Mouse (Mus musculus): ENCODE results near the gene Oaz2. TPM values are rescaled to one million over a fixed set of nuclear protein-coding genes. Genes with fewer than 3 reads are reported as not detected.

The Oaz2 gene
- total RNA-seq, 1 experiment: 51.5 TPM

DNA sequence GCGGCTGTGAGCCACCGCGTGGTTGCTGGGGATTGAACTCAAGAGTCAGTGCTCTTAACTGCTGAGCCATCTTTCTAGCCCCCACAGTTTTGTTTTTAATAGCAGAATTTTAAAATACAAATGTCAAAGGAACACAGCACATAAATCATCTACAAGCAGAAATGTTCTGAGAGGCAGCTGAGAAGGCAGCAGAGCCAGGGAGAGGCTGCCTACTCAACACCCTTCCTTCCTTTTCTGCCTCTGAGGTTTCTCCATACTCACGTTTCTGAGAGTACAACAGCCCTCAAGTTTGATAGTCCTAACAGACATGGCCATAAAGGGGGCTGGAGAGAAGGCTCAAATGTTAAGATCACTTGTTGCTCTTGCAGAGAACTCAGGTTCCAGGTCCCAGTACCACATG is 59.7 kb downstream of the Oaz2 start:
- no peak overlapping the region for H3K9ac ChIP-seq (ENCODE audit: insufficient read depth, low read depth, low read length, poor library complexity, severe bottlenecking)
- DNase-seq (ENCODE audit: low read depth, low spot score): no peak
- in situ Hi-C loops (cut with MboI; ENCODE audit: low sequenced_read_pairs in 2 of 2, unreplicated experiment in 2 of 2): no loop called here
- no peaks in the 10 kb centered on the region for H3K9me3 ChIP-seq (ENCODE audit: control insufficient read depth, insufficient read depth, low read depth, low read length)
- no peak overlapping the region for H3K27ac ChIP-seq (ENCODE audit: insufficient read depth, low read depth, low read length, poor library complexity, severe bottlenecking)
- TF ChIP-seq ZNF384 (IDR thresholded peaks at IDR 0.05; ENCODE audit: low read depth, low read length) (no peak), HCFC1 (IDR thresholded peaks at IDR 0.05; ENCODE audit: borderline replicate concordance, insufficient read depth, low read length) (no peak), ZC3H11A (IDR thresholded peaks at IDR 0.05; ENCODE audit: borderline replicate concordance, low read depth, low read length) (no peak), CHD2 (IDR thresholded peaks at IDR 0.05; ENCODE audit: low read depth, low read length) (no peak), MAFK (IDR thresholded peaks at IDR 0.05; ENCODE audit: insufficient read depth, low read depth, low read length) (no peak)
- H3K36me3 ChIP-seq (ENCODE audit: control insufficient read depth, insufficient read depth, low read length, poor library complexity, severe bottlenecking): peaks cover 3% of the 10 kb centered on the region; the same call in 1 of the 2 replicates
- H3K4me1 ChIP-seq (ENCODE audit: control insufficient read depth in 2 of 2, insufficient read depth in 2 of 2, low read length in 2 of 2, poor library complexity in 1 of 2): peaks cover 0 to 2% of the 10 kb centered on the region in 2 experiments; a peak in 1 of 4 replicates
- H3K4me3 ChIP-seq (ENCODE audit: insufficient read depth in 1 of 2, low read depth in 1 of 2, low read length in 2 of 2, poor library complexity in 1 of 2, severe bottlenecking in 1 of 2): no peak overlapping the region

DNA sequence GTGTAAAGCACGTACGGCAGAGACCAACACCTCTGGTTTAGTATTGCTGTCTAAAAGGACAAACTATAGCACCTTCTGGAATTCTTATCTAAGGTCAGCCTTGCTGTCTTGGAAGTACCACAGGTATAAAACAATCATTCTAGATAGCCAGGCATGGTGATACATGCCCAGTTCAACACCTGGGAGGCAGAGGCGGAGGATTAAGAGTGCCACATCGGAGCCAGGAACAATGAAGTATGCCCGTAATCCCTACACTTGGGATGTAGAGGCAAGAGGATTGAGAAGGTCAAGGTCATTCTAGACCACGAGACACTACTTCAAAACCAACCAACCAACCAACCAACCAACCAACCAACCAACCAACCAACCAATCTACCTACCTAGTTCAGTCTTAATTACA is 60.8 kb downstream of the Oaz2 start:
- in situ Hi-C loops (cut with MboI; ENCODE audit: low sequenced_read_pairs in 2 of 2, unreplicated experiment in 2 of 2): no loop called here

DNA sequence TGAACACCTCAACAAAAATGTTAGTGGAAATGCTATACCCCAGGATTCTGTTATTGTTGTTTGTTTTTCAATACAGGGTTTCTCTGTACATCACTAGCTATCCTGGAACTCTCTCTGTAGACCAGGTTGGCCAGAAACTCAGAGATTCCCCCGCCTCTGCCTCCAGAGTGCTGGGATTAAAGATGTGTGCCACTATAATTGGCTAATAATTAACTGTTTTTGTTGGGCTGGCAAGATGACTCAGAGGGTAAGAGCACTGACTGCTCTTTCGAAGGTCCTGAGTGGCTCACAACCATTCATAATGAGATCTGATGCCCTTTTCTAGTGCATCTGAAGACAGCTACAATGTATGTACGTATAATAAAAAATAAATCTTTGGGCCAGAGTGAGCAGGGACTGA is 67.1 kb downstream of the Oaz2 start:
- H3K36me3 ChIP-seq (ENCODE audit: control insufficient read depth, insufficient read depth, low read length, poor library complexity, severe bottlenecking): peaks cover 3% of the 10 kb centered on the region; the same call in 1 of the 2 replicates
- H3K27ac ChIP-seq (ENCODE audit: insufficient read depth, low read depth, low read length, poor library complexity, severe bottlenecking): no peak overlapping the region
- TF ChIP-seq ZNF384 (IDR thresholded peaks at IDR 0.05; ENCODE audit: low read depth, low read length) (no peak), HCFC1 (IDR thresholded peaks at IDR 0.05; ENCODE audit: borderline replicate concordance, insufficient read depth, low read length) (no peak), ZC3H11A (IDR thresholded peaks at IDR 0.05; ENCODE audit: borderline replicate concordance, low read depth, low read length) (no peak), CHD2 (IDR thresholded peaks at IDR 0.05; ENCODE audit: low read depth, low read length) (no peak), MAFK (IDR thresholded peaks at IDR 0.05; ENCODE audit: insufficient read depth, low read depth, low read length) (no peak)
- H3K4me3 ChIP-seq (ENCODE audit: insufficient read depth in 1 of 2, low read depth in 1 of 2, low read length in 2 of 2, poor library complexity in 1 of 2, severe bottlenecking in 1 of 2): no peak overlapping the region
- no peak overlapping the region for H3K9ac ChIP-seq (ENCODE audit: insufficient read depth, low read depth, low read length, poor library complexity, severe bottlenecking)
- H3K4me1 ChIP-seq (ENCODE audit: control insufficient read depth in 2 of 2, insufficient read depth in 2 of 2, low read length in 2 of 2, poor library complexity in 1 of 2): no peaks in the 10 kb centered on the region
- no peak for DNase-seq (ENCODE audit: low read depth, low spot score)
- in situ Hi-C loops (cut with MboI; ENCODE audit: low sequenced_read_pairs in 2 of 2, unreplicated experiment in 2 of 2): no loop called here
- no peaks in the 10 kb centered on the region for H3K9me3 ChIP-seq (ENCODE audit: control insufficient read depth, insufficient read depth, low read depth, low read length)

More for the DNA sequence above, 60.8 kb downstream of the Oaz2 start:
- H3K9ac ChIP-seq (ENCODE audit: insufficient read depth, low read depth, low read length, poor library complexity, severe bottlenecking): no peak overlapping the region
- H3K36me3 ChIP-seq (ENCODE audit: control insufficient read depth, insufficient read depth, low read length, poor library complexity, severe bottlenecking): peaks cover 3% of the 10 kb centered on the region; the same call in 1 of the 2 replicates
- H3K9me3 ChIP-seq (ENCODE audit: control insufficient read depth, insufficient read depth, low read depth, low read length): no peaks in the 10 kb centered on the region
- no peak overlapping the region for H3K27ac ChIP-seq (ENCODE audit: insufficient read depth, low read depth, low read length, poor library complexity, severe bottlenecking)
- H3K4me3 ChIP-seq (ENCODE audit: insufficient read depth in 1 of 2, low read depth in 1 of 2, low read length in 2 of 2, poor library complexity in 1 of 2, severe bottlenecking in 1 of 2): no peak overlapping the region
- TF ChIP-seq CHD2 (IDR thresholded peaks at IDR 0.05; ENCODE audit: low read depth, low read length) (no peak), ZC3H11A (IDR thresholded peaks at IDR 0.05; ENCODE audit: borderline replicate concordance, low read depth, low read length) (no peak)
- peaks cover 0 to 2% of the 10 kb centered on the region in 2 experiments; a peak in 1 of 4 replicates for H3K4me1 ChIP-seq (ENCODE audit: control insufficient read depth in 2 of 2, insufficient read depth in 2 of 2, low read length in 2 of 2, poor library complexity in 1 of 2)
- DNase-seq (ENCODE audit: low read depth, low spot score): no peak

Other genes with a start within 250 kb of the Oaz2 start
- gene Slc51b, start 245.0 kb upstream of the Oaz2 start, total RNA-seq (2012; rRNA removed): not detected in 2 replicates
- 9.1 and 9.6 TPM in 2 replicates for gene Mtfmt, start 232.2 kb upstream of the Oaz2 start, total RNA-seq (2012; rRNA removed)
- 28.5 and 31.7 TPM in 2 replicates for gene Spg21, start 207.1 kb upstream of the Oaz2 start, total RNA-seq (2012; rRNA removed)
- not detected in 2 replicates for gene Ankdd1a, start 147.8 kb upstream of the Oaz2 start, total RNA-seq (2012; rRNA removed)
- 3.4 and 5.4 TPM in 2 replicates for gene Plekho2, start 88.0 kb upstream of the Oaz2 start, total RNA-seq (2012; rRNA removed)
- gene Pif1, start 80.8 kb upstream of the Oaz2 start, total RNA-seq (2012; rRNA removed): 31.8 and 53.8 TPM in 2 replicates
- gene Rbpms2, start 38.4 kb upstream of the Oaz2 start, total RNA-seq (2012; rRNA removed): 44.7 and 64.5 TPM in 2 replicates
- 8.7 and 9.9 TPM in 2 replicates for gene Zfp609, start 159.6 kb downstream of the Oaz2 start, total RNA-seq (2012; rRNA removed)
- gene Pclaf, start 222.2 kb downstream of the Oaz2 start, total RNA-seq (2012; rRNA removed): 33.7 and 36.7 TPM in 2 replicates
- 13.5 and 18.6 TPM in 2 replicates for gene Trip4, start 240.8 kb downstream of the Oaz2 start, total RNA-seq (2012; rRNA removed)
- gene Csnk1g1, start 240.9 kb downstream of the Oaz2 start, total RNA-seq (2012; rRNA removed): 23.5 and 25.4 TPM in 2 replicates